Mouse (Mus musculus): ENCODE measurements around the gene Socs2. TPM values are rescaled to one million over a fixed set of nuclear protein-coding genes. Genes with fewer than 3 reads are reported as not detected.

Gene Socs2
- polyA plus RNA-seq, 1 experiment: 83.1 TPM

DNA sequence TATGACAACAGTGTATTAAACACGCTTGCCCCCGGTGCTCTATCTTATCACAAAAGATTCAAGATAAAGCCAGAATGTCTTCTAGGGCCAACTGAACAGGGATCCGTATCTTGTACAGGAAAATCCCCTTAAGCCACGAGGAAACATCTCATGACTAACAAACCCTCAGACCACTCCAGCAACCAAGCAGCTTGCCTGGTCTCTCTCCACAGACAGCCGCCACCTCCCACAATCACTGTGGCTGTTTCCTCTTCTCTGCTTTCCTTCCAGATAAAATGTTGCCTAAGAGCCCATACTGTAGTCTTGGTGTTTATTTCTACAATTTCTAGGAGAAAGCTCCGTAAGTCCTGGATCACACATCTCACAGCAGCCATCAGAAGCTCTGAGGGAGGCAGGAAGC is 32.1 kb upstream of the Socs2 start:
- no peak for DNase-seq
- H3K4me3 ChIP-seq (replicated peaks; ENCODE audit: extremely low read depth, low read depth, low read length): no peak overlapping the region
- TF ChIP-seq POLR2A (IDR thresholded peaks at IDR 0.05; ENCODE audit: borderline replicate concordance, extremely low read depth, low read depth, low read length): no peak
- no peak for TF ChIP-seq CTCF (IDR thresholded peaks at IDR 0.05; ENCODE audit: insufficient read depth, low read length)
- H3K4me1 ChIP-seq (ENCODE audit: control insufficient read depth, insufficient read depth, low read length): no peaks in the 10 kb centered on the region
- WGBS: 55% methylated on average over 6 of the region's 6 CpGs

DNA sequence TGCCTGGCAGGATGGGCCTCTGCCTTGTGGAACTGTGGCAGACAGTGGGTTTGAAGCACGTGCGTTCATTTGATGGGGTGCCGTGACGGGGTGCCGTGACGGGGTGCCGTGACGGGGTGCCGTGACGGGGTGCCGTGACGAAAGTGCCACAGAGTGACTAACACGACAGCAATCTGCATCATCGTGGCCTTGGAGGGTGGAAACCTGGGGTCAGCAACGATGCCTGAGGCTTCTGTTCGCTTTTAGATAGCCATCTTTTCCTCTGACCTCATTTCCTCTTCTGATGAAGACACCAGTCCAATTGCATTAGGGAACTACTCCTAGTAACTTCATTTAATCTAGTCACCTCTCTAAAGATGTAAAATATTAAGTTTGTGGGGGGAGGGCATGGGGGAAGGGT is 31.0 kb upstream of the Socs2 start:
- no peak for TF ChIP-seq POLR2A (IDR thresholded peaks at IDR 0.05; ENCODE audit: borderline replicate concordance, extremely low read depth, low read depth, low read length)
- TF ChIP-seq CTCF (IDR thresholded peaks at IDR 0.05; ENCODE audit: insufficient read depth, low read length): no peak
- no peaks in the 10 kb centered on the region for H3K4me1 ChIP-seq (ENCODE audit: control insufficient read depth, insufficient read depth, low read length)
- H3K4me3 ChIP-seq (replicated peaks; ENCODE audit: extremely low read depth, low read depth, low read length): no peak overlapping the region
- WGBS: 88% methylated on average over 16 of the region's 16 CpGs
- DNase-seq: no peak

DNA sequence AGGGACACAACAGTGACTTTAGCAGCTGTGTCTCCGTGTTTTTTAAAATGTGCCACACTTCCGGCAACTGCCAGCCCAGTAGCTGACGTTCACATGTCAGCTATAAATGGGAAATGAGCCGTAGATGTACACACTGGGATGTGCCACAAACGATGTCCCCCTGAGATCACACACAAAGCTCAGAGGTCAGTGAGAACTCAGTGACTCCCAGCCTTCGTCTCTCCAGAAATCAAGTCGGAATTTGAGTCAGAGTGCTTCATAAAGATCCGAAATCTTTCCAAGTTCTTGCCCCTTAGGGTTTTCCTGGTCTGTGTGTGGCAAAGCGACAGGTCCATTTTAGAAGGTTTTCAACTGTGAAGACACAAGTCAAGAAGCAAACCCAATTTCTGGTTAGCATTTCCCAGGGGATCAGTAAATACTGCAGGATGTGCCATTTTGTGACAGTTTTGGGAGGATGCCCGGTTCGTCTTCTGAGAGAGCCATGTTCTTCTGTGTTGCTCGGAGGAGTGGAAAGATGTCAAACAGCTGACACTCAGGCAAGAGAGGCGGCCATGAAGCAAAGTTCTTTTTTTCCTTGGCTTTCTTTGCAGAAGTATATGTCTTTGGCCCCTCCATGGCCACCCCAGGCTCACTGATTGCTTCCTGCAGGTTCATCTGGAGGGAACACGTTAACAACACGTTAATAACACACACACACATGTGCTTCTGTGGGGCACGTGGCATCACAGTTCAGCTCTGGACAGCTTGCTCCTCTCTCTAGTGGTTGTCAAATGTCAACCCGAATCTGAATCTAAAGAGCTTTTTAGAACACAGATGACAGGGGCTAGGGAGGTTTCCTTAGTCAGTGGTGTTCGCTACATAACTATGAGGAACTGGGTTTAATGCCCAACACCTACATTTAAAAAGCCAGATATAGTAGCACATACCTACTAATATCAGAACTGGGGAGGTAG is 28.4 kb upstream of the Socs2 start:
- no peak for TF ChIP-seq POLR2A (IDR thresholded peaks at IDR 0.05; ENCODE audit: borderline replicate concordance, extremely low read depth, low read depth, low read length)
- no peak for TF ChIP-seq CTCF (IDR thresholded peaks at IDR 0.05; ENCODE audit: insufficient read depth, low read length)
- H3K4me1 ChIP-seq (ENCODE audit: control insufficient read depth, insufficient read depth, low read length): no peaks in the 10 kb centered on the region
- WGBS: 63% methylated on average over 18 of the region's 18 CpGs
- no peak overlapping the region for H3K4me3 ChIP-seq (replicated peaks; ENCODE audit: extremely low read depth, low read depth, low read length)
- no peak for DNase-seq

DNA sequence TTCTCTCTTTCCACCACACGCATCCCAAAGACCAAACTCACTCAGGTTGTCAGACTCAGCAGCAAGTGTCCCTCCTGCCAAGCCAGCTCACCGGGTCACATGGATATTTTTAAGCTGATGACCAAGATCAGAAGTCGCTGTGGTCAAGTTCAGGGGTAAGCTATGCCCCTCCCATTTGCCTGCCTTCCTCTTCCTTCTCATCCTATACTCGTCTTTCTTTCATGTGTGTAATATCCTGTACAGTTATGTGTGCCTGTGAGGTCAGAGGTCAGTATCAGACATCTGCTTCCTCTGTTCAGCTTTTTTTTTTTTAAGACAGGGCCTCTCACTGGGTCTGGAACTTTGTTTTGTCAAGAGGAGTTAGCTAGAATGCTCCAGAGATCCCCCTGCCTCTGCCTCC is 25.4 kb upstream of the Socs2 start:
- WGBS: 61% methylated on average over 4 of the region's 4 CpGs
- Histone ChIP-seq H3K4me1 (ENCODE audit: control insufficient read depth, insufficient read depth, low read length) (peaks cover 6% of the 10 kb centered on the region; the same call in 1 of the 2 replicates), H3K4me3 (replicated peaks; ENCODE audit: extremely low read depth, low read depth, low read length) (no peak overlapping the region)
- DNase-seq: no peak
- TF ChIP-seq POLR2A (IDR thresholded peaks at IDR 0.05; ENCODE audit: borderline replicate concordance, extremely low read depth, low read depth, low read length): no peak
- no peak for TF ChIP-seq CTCF (IDR thresholded peaks at IDR 0.05; ENCODE audit: insufficient read depth, low read length)

DNA sequence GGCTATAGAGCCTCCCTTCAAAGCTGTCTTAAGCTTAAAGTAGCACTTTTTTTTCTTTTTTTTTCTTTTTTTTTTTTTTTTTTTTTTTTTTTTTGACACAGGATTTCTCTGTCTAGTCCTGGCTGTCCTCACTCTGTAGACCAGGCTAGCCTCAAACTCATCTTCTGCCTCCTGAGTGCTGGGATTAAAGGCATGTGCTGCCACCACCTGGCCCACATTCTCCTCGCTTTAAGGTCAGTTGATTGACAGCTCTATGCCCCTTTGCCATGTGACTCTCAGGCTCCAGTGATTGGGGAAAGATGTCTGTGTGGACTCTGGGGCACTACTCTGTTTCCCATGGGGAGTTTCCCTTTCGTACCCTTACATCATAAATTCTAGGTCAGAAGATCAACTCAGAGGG is 23.6 kb upstream of the Socs2 start:
- 64% methylated on average over 2 of the region's 2 CpGs for WGBS
- peaks cover 6% of the 10 kb centered on the region; the same call in 1 of the 2 replicates for H3K4me1 ChIP-seq (ENCODE audit: control insufficient read depth, insufficient read depth, low read length)
- DNase-seq: no peak
- no peak overlapping the region for H3K4me3 ChIP-seq (replicated peaks; ENCODE audit: extremely low read depth, low read depth, low read length)
- TF ChIP-seq POLR2A (IDR thresholded peaks at IDR 0.05; ENCODE audit: borderline replicate concordance, extremely low read depth, low read depth, low read length): no peak
- peak; percentile 33; the same call in 1 of the 2 replicates for TF ChIP-seq CTCF (IDR thresholded peaks at IDR 0.05; ENCODE audit: insufficient read depth, low read length)

DNA sequence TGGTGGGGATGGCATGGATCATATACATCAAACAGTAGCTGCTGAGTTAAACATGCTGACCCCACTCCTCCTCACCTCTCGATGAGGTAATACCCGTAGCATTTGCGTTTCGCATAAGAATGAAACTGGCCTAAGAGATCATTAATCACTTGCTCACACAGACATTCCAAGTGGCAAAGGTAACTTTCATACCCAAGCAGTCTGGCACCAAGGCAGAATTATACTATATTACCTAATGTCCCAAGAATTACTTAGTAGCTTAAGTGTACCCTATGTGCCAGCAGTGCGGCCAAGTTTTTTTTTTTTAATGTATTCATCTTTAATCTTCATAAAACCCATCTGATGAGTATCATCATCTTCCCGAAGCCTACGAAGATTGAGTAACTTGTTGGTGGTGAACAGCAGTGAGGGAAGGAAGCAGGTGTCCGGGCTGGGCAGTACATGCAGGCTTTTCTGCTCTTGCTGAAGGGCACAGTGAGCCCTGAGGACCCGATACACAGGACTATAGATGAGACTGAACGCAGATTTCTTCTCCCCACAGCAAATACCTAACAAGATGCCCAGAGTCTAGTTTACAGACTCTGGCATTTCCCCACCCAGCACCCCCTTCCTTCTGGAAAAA is 22.8 kb upstream of the Socs2 start:
- H3K4me1 ChIP-seq (ENCODE audit: control insufficient read depth, insufficient read depth, low read length): peaks cover 6% of the 10 kb centered on the region; the same call in 1 of the 2 replicates
- DNase-seq: no peak
- TF ChIP-seq POLR2A (IDR thresholded peaks at IDR 0.05; ENCODE audit: borderline replicate concordance, extremely low read depth, low read depth, low read length) (no peak), CTCF (IDR thresholded peaks at IDR 0.05; ENCODE audit: insufficient read depth, low read length) (no peak)
- WGBS: 70% methylated on average over 10 of the region's 10 CpGs
- H3K4me3 ChIP-seq (replicated peaks; ENCODE audit: extremely low read depth, low read depth, low read length): no peak overlapping the region

DNA sequence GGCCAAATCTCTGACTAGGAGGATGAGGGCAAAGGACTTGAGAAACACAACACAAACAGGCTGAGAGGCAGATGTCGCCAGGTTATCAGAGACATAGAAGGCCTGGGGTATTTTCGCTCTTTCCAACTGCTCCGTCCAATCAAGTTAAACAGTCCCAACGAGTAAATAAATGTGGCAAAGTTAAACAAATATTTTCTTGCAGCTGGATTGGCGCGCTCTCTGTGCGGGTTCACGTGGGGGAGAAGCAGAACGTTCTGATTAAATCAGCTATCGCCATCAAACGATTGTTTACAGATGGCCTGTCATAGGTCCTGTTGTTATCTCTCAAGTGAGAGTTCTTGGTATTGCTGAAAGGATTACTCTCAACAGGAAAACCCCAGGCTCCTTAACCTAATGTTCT is 22.0 kb upstream of the Socs2 start:
- TF ChIP-seq POLR2A (IDR thresholded peaks at IDR 0.05; ENCODE audit: borderline replicate concordance, extremely low read depth, low read depth, low read length) (no peak), CTCF (IDR thresholded peaks at IDR 0.05; ENCODE audit: insufficient read depth, low read length) (no peak)
- no peak for DNase-seq
- peaks cover 6% of the 10 kb centered on the region; the same call in 1 of the 2 replicates for H3K4me1 ChIP-seq (ENCODE audit: control insufficient read depth, insufficient read depth, low read length)
- WGBS: 23% methylated on average over 11 of the region's 11 CpGs
- no peak overlapping the region for H3K4me3 ChIP-seq (replicated peaks; ENCODE audit: extremely low read depth, low read depth, low read length)

DNA sequence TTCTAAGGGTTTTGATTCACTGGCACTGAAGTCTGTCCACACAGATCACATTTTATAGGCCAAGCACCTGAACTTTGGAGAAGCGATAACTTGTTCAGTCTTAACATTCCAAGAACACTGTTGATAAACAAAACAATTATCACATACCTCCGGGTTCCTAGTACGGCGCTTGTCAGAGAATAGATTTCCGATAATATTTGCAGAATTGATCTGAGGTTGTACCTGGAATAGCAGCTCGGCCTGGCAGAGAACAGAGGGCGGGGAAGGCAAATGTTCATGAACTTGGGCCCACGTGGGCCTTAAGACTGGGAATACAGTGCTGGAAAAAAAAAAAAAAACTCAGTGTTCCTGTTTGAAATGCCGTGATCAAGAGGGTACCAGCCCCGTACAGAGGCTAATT is 13.3 kb upstream of the Socs2 start:
- H3K4me3 ChIP-seq (replicated peaks; ENCODE audit: extremely low read depth, low read depth, low read length): no peak overlapping the region
- H3K4me1 ChIP-seq (ENCODE audit: control insufficient read depth, insufficient read depth, low read length): no peaks in the 10 kb centered on the region
- DNase-seq: no peak
- TF ChIP-seq POLR2A (IDR thresholded peaks at IDR 0.05; ENCODE audit: borderline replicate concordance, extremely low read depth, low read depth, low read length) (no peak), CTCF (IDR thresholded peaks at IDR 0.05; ENCODE audit: insufficient read depth, low read length) (no peak)
- WGBS: 89% methylated on average over 10 of the region's 10 CpGs

DNA sequence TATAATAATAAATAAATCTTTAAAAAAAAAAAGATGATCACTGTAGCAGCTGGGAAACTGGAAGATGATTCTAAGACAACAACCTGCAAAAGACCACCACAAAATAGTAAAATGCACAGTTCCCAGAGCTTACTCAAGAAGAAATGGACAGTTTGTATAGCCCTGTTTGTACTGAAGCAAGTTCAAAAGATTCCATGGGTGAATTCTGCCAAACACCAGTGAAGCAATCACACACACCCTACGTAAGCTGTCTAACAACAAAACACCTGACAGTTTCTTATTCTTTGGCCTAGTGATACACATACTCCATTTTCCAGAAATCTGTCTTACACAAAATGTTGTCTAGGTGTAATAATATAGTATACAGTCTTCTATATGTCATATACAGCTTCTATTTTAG is 12.1 kb upstream of the Socs2 start:
- TF ChIP-seq CTCF (IDR thresholded peaks at IDR 0.05; ENCODE audit: insufficient read depth, low read length): no peak
- TF ChIP-seq POLR2A (IDR thresholded peaks at IDR 0.05; ENCODE audit: borderline replicate concordance, extremely low read depth, low read depth, low read length): no peak
- no peaks in the 10 kb centered on the region for H3K4me1 ChIP-seq (ENCODE audit: control insufficient read depth, insufficient read depth, low read length)
- WGBS: 92% methylated on average over 1 of the region's 1 CpGs
- H3K4me3 ChIP-seq (replicated peaks; ENCODE audit: extremely low read depth, low read depth, low read length): no peak overlapping the region
- DNase-seq: no peak

Measured in lung, adult 2 months (tissue).